Mouse (Mus musculus) E14TG2a.4 (cell line): Measurements from ENCODE around the gene Xylb.

ENCODE experiments used
- CTCF ChIP-seq: conservative IDR thresholded peaks from 2 replicates; pipeline ENCODE4 v1.5.1; 2014; ENCODE audit warnings: low read length
- POU5F1 ChIP-seq: IDR thresholded peaks from 2 replicates; pipeline ENCODE4 v1.6.1; 2014; ENCODE audit warnings: low read length, borderline replicate concordance

GRCm38 (mm10) chr9:119350947-119351705 lies 6.1 kb upstream of the Xylb start:
- TF ChIP-seq CTCF (no peak), POU5F1 (no peak)
